Mouse (Mus musculus): ENCODE data around the gene St14. TPM values are rescaled to one million over a fixed set of nuclear protein-coding genes. Genes with fewer than 3 reads are reported as not detected.
A peak's percentile ranks its signal among the peaks of the same experiment; 100 is the strongest.

Gene St14
- total and polyA plus RNA-seq, 2 experiments from 2014 or later, result 1.2 to 1.9 TPM

- DNase-seq (ENCODE audit: low spot score), result no peak
- no peaks in the 10 kb centered on the region for H3K9me3 ChIP-seq (ENCODE audit: low read length)
- no peak for TF ChIP-seq CTCF (IDR thresholded peaks at IDR 0.05)
- no peak overlapping the region for H3K27ac ChIP-seq (ENCODE audit: low read depth, low read length)
- H3K4me3 ChIP-seq (ENCODE audit: low read depth, low read length), result peak overlapping the region; percentile 47
- no peak for ATAC-seq (ENCODE audit: low FRiP score)
- peaks cover 21% of the 10 kb centered on the region for H3K27me3 ChIP-seq (ENCODE audit: insufficient read depth, low read length)
- H3K36me3 ChIP-seq (ENCODE audit: insufficient read depth, low read length), result no peaks in the 10 kb centered on the region
- 0 out of 2 replicates have a peak, but pooled peaks cover 2% of the 10 kb centered on the region for H3K4me1 ChIP-seq (ENCODE audit: insufficient read depth, low read length)
- WGBS, result 18% methylated on average over 26 of the region's 26 CpGs
- H3K4me2 ChIP-seq (ENCODE audit: low read depth, low read length, poor library complexity, severe bottlenecking), result peak overlapping the region; percentile 83
- H3K9ac ChIP-seq (replicated peaks; ENCODE audit: low read length, poor library complexity, severe bottlenecking), result peak overlapping the region; percentile 52; the same call in 1 of the 2 replicates
Measured at GRCm38 (mm10) chr9:31130357-31131204, 1.1 kb downstream of the St14 start.

- Histone ChIP-seq H3K36me3 (ENCODE audit: insufficient read depth, low read length) (no peaks in the 10 kb centered on the region), H3K4me1 (ENCODE audit: insufficient read depth, low read length) (0 out of 2 replicates have a peak, but pooled peaks cover 2% of the 10 kb centered on the region), H3K27ac (ENCODE audit: low read depth, low read length) (no peak overlapping the region), H3K4me2 (ENCODE audit: low read depth, low read length, poor library complexity, severe bottlenecking) (peak overlapping the region; percentile 83), H3K27me3 (ENCODE audit: insufficient read depth, low read length) (peaks cover 21% of the 10 kb centered on the region), H3K9ac (replicated peaks; ENCODE audit: low read length, poor library complexity, severe bottlenecking) (no peak overlapping the region), H3K9me3 (ENCODE audit: low read length) (no peaks in the 10 kb centered on the region), H3K4me3 (ENCODE audit: low read depth, low read length) (no peak overlapping the region)
- no peak for TF ChIP-seq CTCF (IDR thresholded peaks at IDR 0.05)
- ATAC-seq (ENCODE audit: low FRiP score) (no peak), DNase-seq (ENCODE audit: low spot score) (no peak)
- 70% methylated on average over 8 of the region's 8 CpGs for WGBS
Measured at GRCm38 (mm10) chr9:31129956-31130355, 1.7 kb downstream of the St14 start.

GRCm38 (mm10) chr9:31127876-31128465 lies 3.7 kb downstream of the St14 start:
- H3K27ac ChIP-seq (ENCODE audit: low read depth, low read length), result no peak overlapping the region
- ATAC-seq (ENCODE audit: low FRiP score) (no peak), DNase-seq (ENCODE audit: low spot score) (no peak)
- no peak overlapping the region for H3K9ac ChIP-seq (replicated peaks; ENCODE audit: low read length, poor library complexity, severe bottlenecking)
- no peak overlapping the region for H3K4me2 ChIP-seq (ENCODE audit: low read depth, low read length, poor library complexity, severe bottlenecking)
- TF ChIP-seq CTCF (IDR thresholded peaks at IDR 0.05), result no peak
- H3K4me1 ChIP-seq (ENCODE audit: insufficient read depth, low read length), result 0 out of 2 replicates have a peak, but pooled peaks cover 2% of the 10 kb centered on the region
- H3K27me3 ChIP-seq (ENCODE audit: insufficient read depth, low read length), result peaks cover 17% of the 10 kb centered on the region
- no peaks in the 10 kb centered on the region for H3K9me3 ChIP-seq (ENCODE audit: low read length)
- no peak overlapping the region for H3K4me3 ChIP-seq (ENCODE audit: low read depth, low read length)
- H3K36me3 ChIP-seq (ENCODE audit: insufficient read depth, low read length), result no peaks in the 10 kb centered on the region
- 82% methylated on average over 12 of the region's 12 CpGs for WGBS

- Histone ChIP-seq H3K36me3 (ENCODE audit: insufficient read depth, low read length) (no peaks in the 10 kb centered on the region), H3K27me3 (ENCODE audit: insufficient read depth, low read length) (peaks cover 8% of the 10 kb centered on the region), H3K9me3 (ENCODE audit: low read length) (no peaks in the 10 kb centered on the region), H3K9ac (replicated peaks; ENCODE audit: low read length, poor library complexity, severe bottlenecking) (no peak overlapping the region), H3K4me3 (ENCODE audit: low read depth, low read length) (no peak overlapping the region), H3K4me1 (ENCODE audit: insufficient read depth, low read length) (0 out of 2 replicates have a peak, but pooled peaks cover 2% of the 10 kb centered on the region), H3K4me2 (ENCODE audit: low read depth, low read length, poor library complexity, severe bottlenecking) (no peak overlapping the region), H3K27ac (ENCODE audit: low read depth, low read length) (no peak overlapping the region)
- TF ChIP-seq CTCF (IDR thresholded peaks at IDR 0.05), result no peak
- WGBS, result 86% methylated on average over 7 of the region's 7 CpGs
- DNase-seq (ENCODE audit: low spot score) (no peak), ATAC-seq (ENCODE audit: low FRiP score) (no peak)
Measured at GRCm38 (mm10) chr9:31126079-31126478, 5.6 kb downstream of the St14 start.

- Histone ChIP-seq H3K4me2 (ENCODE audit: low read depth, low read length, poor library complexity, severe bottlenecking) (no peak overlapping the region), H3K9me3 (ENCODE audit: low read length) (no peaks in the 10 kb centered on the region), H3K27ac (ENCODE audit: low read depth, low read length) (no peak overlapping the region), H3K4me3 (ENCODE audit: low read depth, low read length) (no peak overlapping the region), H3K27me3 (ENCODE audit: insufficient read depth, low read length) (no peaks in the 10 kb centered on the region), H3K4me1 (ENCODE audit: insufficient read depth, low read length) (no peaks in the 10 kb centered on the region), H3K9ac (replicated peaks; ENCODE audit: low read length, poor library complexity, severe bottlenecking) (no peak overlapping the region), H3K36me3 (ENCODE audit: insufficient read depth, low read length) (no peaks in the 10 kb centered on the region)
- 59% methylated on average over 13 of the region's 13 CpGs for WGBS
- no peak for TF ChIP-seq CTCF (IDR thresholded peaks at IDR 0.05)
- ATAC-seq (ENCODE audit: low FRiP score) (no peak), DNase-seq (ENCODE audit: low spot score) (no peak)
Measured at GRCm38 (mm10) chr9:31122464-31123030, 9.1 kb downstream of the St14 start.

GRCm38 (mm10) chr9:31120533-31120915 lies 11.1 kb downstream of the St14 start:
- H3K27ac ChIP-seq (ENCODE audit: low read depth, low read length), result no peak overlapping the region
- 85% methylated on average over 4 of the region's 4 CpGs for WGBS
- DNase-seq (ENCODE audit: low spot score), result no peak

More at GRCm38 (mm10) chr9:31120533-31120915, 11.1 kb downstream of the St14 start:
- Histone ChIP-seq H3K4me3 (ENCODE audit: low read depth, low read length) (no peak overlapping the region), H3K4me1 (ENCODE audit: insufficient read depth, low read length) (no peaks in the 10 kb centered on the region), H3K27me3 (ENCODE audit: insufficient read depth, low read length) (no peaks in the 10 kb centered on the region), H3K4me2 (ENCODE audit: low read depth, low read length, poor library complexity, severe bottlenecking) (no peak overlapping the region), H3K36me3 (ENCODE audit: insufficient read depth, low read length) (no peaks in the 10 kb centered on the region), H3K9me3 (ENCODE audit: low read length) (no peaks in the 10 kb centered on the region), H3K9ac (replicated peaks; ENCODE audit: low read length, poor library complexity, severe bottlenecking) (no peak overlapping the region)
- TF ChIP-seq CTCF (IDR thresholded peaks at IDR 0.05), result no peak
- ATAC-seq (ENCODE audit: low FRiP score), result no peak
